Mouse (Mus musculus) stomach, postnatal 0 days (tissue): ENCODE results near the gene Gsto1. TPM values are rescaled to one million over a fixed set of nuclear protein-coding genes. Genes with fewer than 3 reads are reported as not detected.
"Not testable (repeated sequence)": the region's sequence is repeated elsewhere in the genome, so short reads cannot be mapped to it uniquely, and the experiment has no call there.

ENCODE experiments used
- ATAC-seq: fragments of 200-750 bp; cut with Nextera tagmentation; 2 replicates; pipeline ENCODE4 v1.8.0; 2017; ENCODE audit not compliant: low FRiP score, low TSS enrichment
- DNase-seq: peaks from one replicate; pipeline ENCODE4 v3.0.0-alpha.2; 2016; ENCODE audit warnings: low spot score
- H3K27ac ChIP-seq: fragments of 300-500 bp; sonication (generic); replicated peaks from 2 replicates; pipeline ENCODE4 v1.5.1; 2014; ENCODE audit warnings: mild to moderate bottlenecking, control low read depth
- H3K27me3 ChIP-seq: fragments of 300-500 bp; sonication (generic); 2 replicates; pipeline ENCODE4 v1.6.1; 2014; ENCODE audit warnings: low read length; ENCODE audit not compliant: control insufficient read depth, insufficient read depth
- H3K36me3 ChIP-seq: fragments of 300-500 bp; sonication (generic); 2 replicates; pipeline ENCODE4 v1.6.1; 2014; ENCODE audit warnings: low read length, mixed read lengths; ENCODE audit not compliant: control insufficient read depth, insufficient read depth
- H3K4me1 ChIP-seq: fragments of 300-500 bp; sonication (generic); replicated peaks from 2 replicates; pipeline ENCODE4 v1.6.1; 2014; ENCODE audit warnings: antibody characterized with exemption; ENCODE audit not compliant: control insufficient read depth, insufficient read depth
- H3K4me2 ChIP-seq: fragments of 300-500 bp; sonication (generic); replicated peaks from 2 replicates; pipeline ENCODE4 v1.6.1; 2014; ENCODE audit warnings: low read depth, mild to moderate bottlenecking, control low read depth, moderate library complexity
- H3K4me3 ChIP-seq: fragments of 300-500 bp; sonication (generic); 2 replicates; pipeline ENCODE4 v1.5.1; 2014; ENCODE audit warnings: low read depth, low read length, control low read depth
- H3K9ac ChIP-seq: fragments of 300-500 bp; sonication (generic); 2 replicates; pipeline ENCODE4 v1.6.1; 2014; ENCODE audit warnings: mild to moderate bottlenecking, low read length, control low read depth, mixed read lengths
- H3K9me3 ChIP-seq: fragments of 300-500 bp; sonication (generic); 2 replicates; pipeline ENCODE4 v1.6.1; 2016; ENCODE audit warnings: low read length; ENCODE audit not compliant: control insufficient read depth
- CTCF ChIP-seq: IDR thresholded peaks from 2 replicates; pipeline ENCODE4 v1.5.1; 2016; ENCODE audit warnings: antibody characterized with exemption, low read depth, mild to moderate bottlenecking, moderate library complexity
- EP300 ChIP-seq: optimal IDR thresholded peaks from 2 replicates; pipeline ENCODE3; 2016; ENCODE audit warnings: antibody characterized with exemption
- WGBS: fragments of 180-500 bp; shearing (Covaris S2); extraction: QIAGEN DNeasy Blood & Tissue Kit; methylation state at CpG from one replicate; pipeline ENCODE4 v1.1.7; 2014; 5-methylcytosine and 5-hydroxymethylcytosine counted together
- polyA plus RNA-seq: library from polyadenylated mRNA; unstranded; fragments of >200 nt; fragmentation: Nextera tagmentation; extraction: Ambion mirVana; gene quantifications from 2 replicates; pipeline ENCODE4 v1.2.1, GENCODE M21; 2015

Gene Gsto1
- polyA plus RNA-seq, 1 experiment from 2014 or later: 3,153 TPM

GRCm38 (mm10) chr19:47834614-47835013 lies 20.2 kb upstream of the Gsto1 start:
- Histone ChIP-seq H3K4me1 (no peaks in the 10 kb centered on the region), H3K9me3 (no peaks in the 10 kb centered on the region), H3K4me3 (no peak overlapping the region), H3K27me3 (no peaks in the 10 kb centered on the region), H3K27ac (peak overlapping the region; percentile 83), H3K9ac (no peak overlapping the region), H3K4me2 (no peak overlapping the region), H3K36me3 (no peaks in the 10 kb centered on the region)
- 56% methylated on average over 5 of the region's 5 CpGs for WGBS
- TF ChIP-seq EP300: no peak
- TF ChIP-seq CTCF: no peak
- ATAC-seq: peak; percentile 79
- peak; percentile 77 for DNase-seq

- peak overlapping the region; percentile 83 for H3K27ac ChIP-seq
- no peaks in the 10 kb centered on the region for H3K36me3 ChIP-seq
- H3K4me2 ChIP-seq: no peak overlapping the region
- TF ChIP-seq CTCF (no peak), EP300 (no peak)
- H3K9ac ChIP-seq: no peak overlapping the region
- no peak for ATAC-seq
- 76% methylated on average over 7 of the region's 7 CpGs for WGBS
- no peaks in the 10 kb centered on the region for H3K4me1 ChIP-seq
- no peaks in the 10 kb centered on the region for H3K9me3 ChIP-seq
- DNase-seq: no peak
- no peak overlapping the region for H3K4me3 ChIP-seq
- H3K27me3 ChIP-seq: no peaks in the 10 kb centered on the region
Measured at GRCm38 (mm10) chr19:47835776-47836175, 19.0 kb upstream of the Gsto1 start.

GRCm38 (mm10) chr19:47836701-47837526 lies 17.9 kb upstream of the Gsto1 start:
- Histone ChIP-seq H3K27me3 (no peaks in the 10 kb centered on the region), H3K9me3 (no peaks in the 10 kb centered on the region), H3K4me3 (peak overlapping the region; percentile 47), H3K9ac (peak overlapping the region; percentile 48; the same call in 1 of the 2 replicates), H3K36me3 (no peaks in the 10 kb centered on the region), H3K27ac (no peak overlapping the region), H3K4me2 (peak overlapping the region; percentile 77), H3K4me1 (no peaks in the 10 kb centered on the region)
- DNase-seq: peak; percentile 79
- peak; percentile 84 for ATAC-seq
- 7% methylated on average over 49 of the region's 49 CpGs for WGBS
- TF ChIP-seq EP300 (no peak), CTCF (peak; percentile 63)

GRCm38 (mm10) chr19:47837527-47837901 lies 17.3 kb upstream of the Gsto1 start:
- TF ChIP-seq CTCF (no peak), EP300 (no peak)
- H3K27ac ChIP-seq: no peak overlapping the region
- H3K36me3 ChIP-seq: no peaks in the 10 kb centered on the region
- no peak for ATAC-seq
- H3K4me3 ChIP-seq: peak overlapping the region; percentile 47
- H3K4me2 ChIP-seq: peak overlapping the region; percentile 77
- WGBS: under 1% methylated on average over 6 of the region's 6 CpGs
- no peaks in the 10 kb centered on the region for H3K27me3 ChIP-seq
- no peak for DNase-seq
- no peaks in the 10 kb centered on the region for H3K9me3 ChIP-seq
- H3K9ac ChIP-seq: peak overlapping the region; percentile 48; the same call in 1 of the 2 replicates
- no peaks in the 10 kb centered on the region for H3K4me1 ChIP-seq

- H3K4me1 ChIP-seq, H3K27ac ChIP-seq, H3K36me3 ChIP-seq, H3K4me3 ChIP-seq, H3K4me2 ChIP-seq, H3K9me3 ChIP-seq, ATAC-seq, H3K27me3 ChIP-seq, DNase-seq, H3K9ac ChIP-seq: not testable (repeated sequence)
- 82% methylated on average over 15 of the region's 15 CpGs for WGBS
Measured at GRCm38 (mm10) chr19:47841234-47841633, 13.5 kb upstream of the Gsto1 start.

GRCm38 (mm10) chr19:47849735-47850134 lies 5.0 kb upstream of the Gsto1 start:
- Histone ChIP-seq H3K9ac (no peak overlapping the region), H3K27me3 (no peaks in the 10 kb centered on the region), H3K4me1 (no peaks in the 10 kb centered on the region), H3K4me3 (no peak overlapping the region), H3K4me2 (no peak overlapping the region), H3K27ac (0 out of 2 replicates have a peak overlapping the region, but pooled peaks have one; percentile 4), H3K36me3 (no peaks in the 10 kb centered on the region), H3K9me3 (no peaks in the 10 kb centered on the region)
- TF ChIP-seq EP300 (no peak), CTCF (no peak)
- DNase-seq (no peak), ATAC-seq (peak; percentile 57)
- WGBS: 68% methylated on average over 3 of the region's 3 CpGs

GRCm38 (mm10) chr19:47852131-47852530 lies 2.6 kb upstream of the Gsto1 start:
- not testable (repeated sequence) for H3K27me3 ChIP-seq, H3K36me3 ChIP-seq, ATAC-seq, H3K4me3 ChIP-seq, H3K9ac ChIP-seq, H3K9me3 ChIP-seq, DNase-seq, H3K4me1 ChIP-seq, H3K4me2 ChIP-seq
- WGBS: 63% methylated on average over 3 of the region's 3 CpGs
- H3K27ac ChIP-seq: peak overlapping the region; percentile 53; the same call in 1 of the 2 replicates
